Mouse (Mus musculus) kidney, adult 8-10 months (tissue): ENCODE data around the gene Gm16253.

ENCODE experiments used
- DNase-seq, 2 experiments: peaks; one replicate each; pipeline ENCODE4 v3.0.0; 2022

Gene Gm16253

DNA sequence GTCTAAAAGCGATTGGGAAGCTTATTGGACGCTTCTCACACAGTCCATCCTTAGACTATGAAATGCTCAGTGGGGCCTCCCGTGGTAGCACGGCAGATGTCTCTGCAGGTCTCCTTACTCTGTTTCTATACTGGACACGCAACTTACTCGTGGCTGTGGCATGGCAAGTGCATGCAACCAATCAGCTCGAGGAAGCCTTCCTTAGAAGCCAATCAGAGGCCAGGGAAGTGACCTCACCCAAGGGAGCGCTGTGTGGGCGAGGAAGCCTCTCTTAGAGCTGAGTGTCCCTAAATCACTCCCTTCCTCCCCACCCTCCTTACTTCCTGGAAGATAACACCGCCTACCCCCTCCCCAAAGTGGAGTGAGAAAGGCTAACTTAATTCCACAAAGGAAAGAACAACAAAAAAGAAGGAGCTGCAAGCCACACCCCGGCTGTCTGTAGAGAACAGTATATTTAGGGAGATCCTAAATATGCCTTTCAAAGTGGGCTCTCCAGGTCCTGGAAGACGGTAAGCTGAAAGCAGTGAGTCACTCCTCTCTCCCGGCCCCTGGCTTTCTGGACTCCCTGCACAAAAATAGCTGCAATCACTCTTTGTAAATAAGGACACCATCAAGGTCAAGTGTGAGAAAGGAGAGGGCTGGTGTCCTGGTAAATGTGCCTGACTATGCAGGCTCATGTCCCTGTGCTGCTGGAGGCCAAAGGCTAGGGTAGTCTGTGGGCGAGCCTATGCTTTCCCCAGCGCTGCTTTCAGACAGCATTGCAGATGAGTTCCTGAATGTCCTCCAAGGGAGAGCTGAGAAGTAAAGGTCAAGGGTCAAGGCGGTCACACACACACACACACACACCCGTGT, at the start of gene Gm16253:
Gene Gm16253, plus strand, starts transcription at position 295 of the 852 bp plus-strand sequence.
- peak; percentile 89 to 94 for DNase-seq

DNA sequence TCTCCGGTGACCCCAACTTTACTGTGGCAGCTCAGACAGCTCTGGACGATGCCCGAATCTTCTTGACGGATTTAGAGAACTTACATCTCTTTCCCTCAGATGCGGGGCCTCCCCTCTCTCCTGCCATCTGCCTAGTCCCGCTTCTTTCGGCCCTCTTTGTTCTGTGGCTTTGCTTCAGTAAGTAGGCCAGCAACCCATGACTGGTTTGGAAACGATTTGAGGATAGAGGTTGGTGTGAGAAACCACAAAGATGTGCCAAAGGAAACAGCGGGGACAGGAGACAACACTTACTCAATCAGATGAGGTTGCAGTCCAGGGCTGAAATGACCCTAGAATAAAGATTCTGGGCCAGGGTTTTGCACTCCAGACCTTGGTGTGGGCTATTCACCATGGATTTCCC, 48.3 kb upstream of the Gm16253 start:
- DNase-seq: no peak

DNA sequence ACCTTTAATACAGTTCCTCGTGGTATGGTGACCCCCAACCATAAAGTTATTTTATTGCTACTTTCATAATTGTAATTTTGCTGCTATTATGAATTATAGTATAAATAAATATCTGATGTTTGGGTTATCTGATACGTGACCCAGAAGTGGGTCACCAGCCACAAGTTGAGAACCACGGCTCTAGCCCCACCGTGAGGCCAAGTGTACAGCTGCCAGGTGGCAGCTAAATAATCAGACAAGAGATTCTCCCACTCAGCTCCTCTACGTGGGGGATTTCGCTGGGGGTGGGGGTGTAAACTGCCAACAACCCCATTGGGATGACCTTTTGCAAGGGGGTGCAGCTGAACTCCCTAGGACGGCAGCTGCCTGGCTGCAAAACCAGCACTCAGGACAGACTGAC, 44.7 kb upstream of the Gm16253 start:
- DNase-seq: no peak

DNA sequence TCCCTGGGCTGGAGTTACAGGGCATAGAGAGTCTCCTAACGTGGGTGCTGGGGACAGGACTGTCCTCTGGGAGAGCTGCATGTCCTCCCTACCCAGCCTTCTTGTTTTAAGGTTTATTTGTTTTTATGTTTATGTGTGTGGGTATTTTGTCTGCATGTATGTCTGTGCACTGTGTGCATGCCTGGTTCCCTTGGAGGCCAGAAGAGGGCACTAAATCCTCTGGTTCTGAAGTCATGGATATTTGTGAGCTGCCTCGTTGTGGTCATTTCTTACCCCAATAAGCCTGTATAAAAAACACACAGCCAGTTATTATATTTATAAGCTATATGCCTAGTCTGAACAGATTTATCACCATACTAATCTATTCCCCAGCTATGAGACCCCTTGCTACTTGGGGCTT, 42.5 kb upstream of the Gm16253 start:
- no peak for DNase-seq

DNA sequence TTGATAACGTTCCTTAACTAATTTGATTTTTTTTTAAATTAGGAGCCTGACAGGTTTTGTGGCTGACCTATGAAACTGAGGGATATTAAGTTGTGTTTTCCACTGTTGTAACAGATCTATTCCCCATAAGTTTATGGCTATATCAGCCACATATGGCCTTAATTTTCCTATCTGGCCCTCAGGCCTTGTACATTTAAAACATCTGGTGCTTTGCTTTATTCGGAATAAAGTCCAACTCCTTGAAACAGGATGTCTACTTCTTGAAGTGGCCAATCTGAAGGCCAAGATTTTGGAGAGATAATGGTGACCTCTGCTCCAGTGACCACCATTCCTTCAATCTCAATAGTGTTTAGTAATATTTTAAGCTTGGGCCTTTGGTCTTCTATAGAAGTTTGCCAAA, 37.5 kb upstream of the Gm16253 start:
- no peak for DNase-seq

DNA sequence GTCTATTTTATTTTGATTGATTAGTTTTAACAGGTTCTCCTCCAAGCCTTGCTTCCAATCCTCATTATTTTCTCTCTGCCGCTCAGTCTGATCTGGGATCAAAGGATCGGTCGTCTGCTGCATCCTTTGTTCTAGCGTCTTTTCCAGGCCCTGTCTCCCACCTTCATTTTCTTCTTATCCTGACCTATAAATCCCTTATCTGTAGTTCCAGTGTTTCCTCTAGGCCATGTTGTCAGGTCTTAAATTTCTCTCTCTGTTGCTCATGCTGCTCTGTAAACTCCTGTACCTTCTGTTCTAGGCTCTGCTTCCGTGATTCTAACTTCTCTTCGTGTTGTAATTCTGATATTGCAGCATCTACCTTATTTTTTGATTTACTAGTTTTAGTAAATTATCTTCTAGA, 36.0 kb upstream of the Gm16253 start:
- no peak for DNase-seq

DNA sequence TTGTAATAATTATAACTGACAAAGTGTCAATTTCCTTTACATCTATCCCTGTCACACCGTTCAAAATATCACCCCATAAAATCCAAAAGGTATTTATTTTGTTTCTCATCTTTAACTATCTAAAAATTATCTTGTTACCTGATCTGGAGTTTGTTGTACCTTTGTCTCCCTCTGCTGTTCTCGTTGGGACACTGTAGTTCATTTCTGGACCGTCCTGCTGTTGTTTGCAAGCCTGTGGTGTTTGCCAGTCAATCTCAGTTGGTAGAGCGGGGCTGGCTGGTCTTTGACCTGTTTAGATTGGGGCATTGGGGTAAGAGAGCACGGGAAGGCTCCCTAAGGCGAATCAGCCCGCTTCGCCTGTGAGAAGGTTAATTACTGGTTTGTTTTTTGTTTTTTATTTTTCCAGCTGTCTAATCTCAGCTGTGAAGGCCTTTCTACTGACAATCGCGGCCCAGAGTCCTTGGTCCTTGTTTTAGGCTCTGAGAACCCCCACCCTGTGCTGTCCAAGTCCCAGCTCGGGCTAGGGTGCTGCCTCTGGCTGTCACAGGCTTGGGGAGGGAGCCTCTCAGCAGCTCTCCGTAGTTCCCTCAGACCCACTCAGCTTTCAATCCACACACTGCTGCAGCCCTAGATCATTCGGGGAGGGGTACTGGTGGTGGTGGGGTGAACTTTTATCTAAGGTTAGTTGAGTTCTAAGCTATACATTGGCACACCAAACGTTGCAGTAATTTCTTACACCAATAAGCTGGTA, 35.3 kb upstream of the Gm16253 start:
- no peak for DNase-seq

DNA sequence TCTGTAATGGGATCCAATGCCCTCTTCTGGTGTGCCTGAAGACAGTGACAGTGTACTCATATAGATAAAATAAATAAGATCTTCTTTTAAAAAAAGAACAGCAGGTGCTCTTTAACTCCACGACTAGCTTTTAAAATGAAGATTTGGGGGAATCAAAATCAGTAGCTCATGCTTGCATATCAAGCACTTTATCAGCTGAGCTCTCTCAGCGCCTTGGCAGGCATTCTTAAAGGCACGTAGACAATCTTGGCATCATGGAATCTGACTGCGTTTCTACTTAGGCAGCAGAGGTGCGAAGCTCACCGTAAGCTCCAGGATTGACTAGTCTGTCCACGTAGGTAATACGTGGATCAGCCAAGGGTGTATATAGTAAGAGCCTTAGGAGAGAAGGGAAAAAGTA, 34.2 kb upstream of the Gm16253 start:
- DNase-seq: no peak

DNA sequence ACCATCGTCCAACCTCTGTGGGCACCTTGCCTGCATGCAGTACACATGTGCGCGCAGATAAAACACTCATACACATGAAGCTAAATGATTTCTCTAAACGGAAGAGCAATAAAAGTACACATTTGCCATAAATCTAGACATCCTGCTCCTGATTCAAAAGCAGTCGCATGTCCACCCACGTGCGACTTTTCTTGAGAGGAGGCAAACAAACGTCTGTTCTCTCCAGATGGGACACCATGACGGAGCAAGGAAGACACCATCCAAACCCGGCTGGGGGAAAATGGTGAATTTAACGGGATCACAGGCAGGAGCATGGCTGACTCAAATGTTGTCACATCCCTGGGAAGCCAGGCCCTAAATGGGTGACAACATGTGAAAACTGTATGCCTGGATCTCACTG, 33.4 kb upstream of the Gm16253 start:
- no peak for DNase-seq

DNA sequence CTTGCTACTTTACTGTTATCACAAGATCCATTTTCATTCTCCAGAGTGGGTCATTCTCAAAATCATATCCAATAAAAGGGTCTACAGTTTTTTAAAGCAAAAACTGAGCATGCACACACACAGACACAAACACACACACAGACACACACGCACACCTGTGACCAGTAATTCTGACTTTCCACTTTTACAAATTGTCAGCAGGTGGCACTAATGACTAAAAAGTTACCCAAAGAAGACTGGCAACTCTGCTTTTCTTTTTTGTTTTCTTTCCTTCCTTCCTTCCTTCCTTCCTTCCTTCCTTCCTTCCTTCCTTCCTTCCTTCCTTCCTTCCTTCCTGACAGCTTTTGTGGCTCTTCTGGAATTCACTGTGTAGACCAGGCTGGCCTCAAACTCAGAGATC, 31.2 kb upstream of the Gm16253 start:
- no peak for DNase-seq

DNA sequence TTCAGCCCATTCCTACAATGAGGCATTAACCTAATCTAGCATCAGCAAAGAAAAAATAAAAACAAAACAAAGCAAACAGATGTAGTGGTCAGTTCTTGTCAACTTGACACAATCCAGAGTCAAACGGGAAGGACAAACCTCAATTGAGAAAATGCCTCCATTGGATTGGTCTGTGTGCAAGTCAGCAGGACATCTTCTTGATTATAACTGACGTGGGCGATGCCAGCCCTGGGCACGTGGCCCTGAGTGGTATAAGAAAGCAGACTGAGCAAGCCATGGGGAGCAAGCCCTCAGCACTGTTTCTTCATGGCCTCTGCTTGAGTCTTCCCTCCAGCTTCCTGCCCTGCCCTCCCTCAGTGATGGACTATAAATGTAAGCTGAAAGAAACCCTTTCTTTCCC, 29.9 kb upstream of the Gm16253 start:
- DNase-seq: no peak

DNA sequence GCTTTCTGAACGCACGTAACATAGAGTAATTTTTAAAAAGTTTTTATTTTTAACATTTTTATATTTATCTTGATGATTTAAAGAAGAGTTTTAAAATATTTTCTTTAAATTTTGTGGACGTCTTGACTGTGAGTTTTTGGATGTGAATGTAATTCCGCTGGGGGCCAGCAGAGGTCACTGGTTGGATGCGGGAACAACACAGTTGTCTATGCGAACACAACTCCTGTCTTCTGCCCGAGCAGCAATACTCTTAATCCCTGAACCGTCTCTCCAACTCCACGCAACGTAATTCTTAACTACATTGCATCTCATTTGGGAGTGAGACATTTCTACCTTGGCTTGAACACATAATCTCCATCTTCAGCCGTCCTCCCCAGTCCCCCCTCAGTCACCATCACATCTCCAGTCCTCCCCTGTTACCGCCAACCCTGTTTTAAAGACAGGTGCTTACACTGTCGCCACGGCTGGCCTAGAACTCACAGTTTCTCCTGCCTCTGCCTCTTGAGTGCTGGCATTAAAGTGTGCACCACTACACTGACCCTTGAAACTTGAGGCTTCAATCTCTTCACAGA, 29.3 kb upstream of the Gm16253 start:
- peak in 1 of 2 experiments; percentile 82 for DNase-seq

DNA sequence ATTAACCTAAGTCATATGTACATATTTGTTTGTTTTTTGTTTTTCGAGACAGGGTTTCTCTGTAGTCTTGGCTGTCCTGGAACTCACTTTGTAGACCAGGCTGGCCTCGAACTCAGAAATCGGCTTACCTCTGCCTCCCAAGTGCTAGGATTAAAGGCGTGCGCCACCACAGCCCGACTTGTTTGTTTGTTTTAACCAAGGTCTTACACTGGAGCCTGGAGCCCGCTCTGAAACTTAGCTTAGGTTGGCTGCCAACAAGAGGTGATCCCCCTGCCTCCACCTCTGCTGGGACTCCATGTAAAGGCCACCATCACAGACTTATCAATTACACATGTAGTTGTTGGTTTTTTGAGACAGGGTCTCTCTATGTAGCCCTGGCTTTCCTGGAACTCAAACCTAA, 28.0 kb upstream of the Gm16253 start:
- no peak for DNase-seq

DNA sequence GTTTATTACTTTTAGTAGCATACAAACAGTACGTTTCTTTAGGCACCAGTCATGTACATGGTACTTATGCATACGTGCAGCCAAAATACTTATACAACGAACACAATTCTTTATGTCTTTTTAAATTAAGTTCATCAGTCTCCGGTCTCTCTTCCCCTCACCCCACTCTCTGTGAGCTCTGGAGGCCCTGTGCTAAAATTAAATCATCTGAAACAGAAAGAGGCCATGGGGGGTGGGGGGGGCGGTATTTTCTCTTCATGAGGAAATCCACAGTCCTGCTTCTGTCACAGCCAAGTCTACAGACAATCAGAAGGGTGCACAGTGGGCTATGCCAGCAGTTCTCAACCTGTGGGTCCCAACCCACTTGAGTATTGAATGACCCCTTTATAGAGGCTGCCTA, 27.4 kb upstream of the Gm16253 start:
- no peak for DNase-seq

DNA sequence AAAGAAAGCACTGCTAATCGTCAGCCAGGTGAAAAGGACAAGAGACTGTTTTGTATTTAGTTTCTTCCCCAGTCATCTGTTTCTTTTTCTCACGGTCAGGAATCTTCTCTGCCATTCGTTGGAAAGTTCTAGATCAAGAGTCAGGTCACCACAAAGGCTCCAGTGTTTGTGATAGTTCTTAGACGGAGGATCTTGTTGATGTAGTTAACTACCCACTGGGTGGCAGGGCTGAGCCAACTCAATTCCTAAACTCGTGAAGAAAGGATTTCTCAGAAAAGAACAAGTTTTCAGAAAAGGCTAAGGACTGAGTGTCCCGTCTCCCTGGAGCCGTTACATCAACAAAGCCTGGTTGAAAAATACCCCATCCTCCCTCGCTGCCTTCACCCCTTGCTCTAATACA, 25.6 kb upstream of the Gm16253 start:
- DNase-seq: peak in 1 of 2 experiments; percentile 82

DNA sequence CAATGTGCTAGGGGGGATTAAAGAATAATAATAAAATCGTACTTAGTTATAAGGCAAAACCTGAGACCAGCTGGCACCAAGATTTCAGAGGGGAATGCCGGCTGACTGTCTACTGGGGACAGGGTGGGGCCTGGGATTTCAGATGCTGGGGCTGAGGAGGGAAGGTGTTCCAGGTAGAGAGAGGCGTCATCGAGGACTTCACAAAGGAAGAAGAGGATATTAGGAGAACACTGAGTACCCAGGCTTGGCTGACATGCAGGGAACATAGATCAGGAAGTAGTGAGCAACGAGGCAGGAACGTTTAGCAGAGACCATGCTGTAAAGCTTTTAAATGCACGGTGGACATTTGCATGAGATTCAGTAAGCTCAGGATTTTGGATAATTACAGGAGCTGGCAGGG, 24.9 kb upstream of the Gm16253 start:
- DNase-seq: no peak

DNA sequence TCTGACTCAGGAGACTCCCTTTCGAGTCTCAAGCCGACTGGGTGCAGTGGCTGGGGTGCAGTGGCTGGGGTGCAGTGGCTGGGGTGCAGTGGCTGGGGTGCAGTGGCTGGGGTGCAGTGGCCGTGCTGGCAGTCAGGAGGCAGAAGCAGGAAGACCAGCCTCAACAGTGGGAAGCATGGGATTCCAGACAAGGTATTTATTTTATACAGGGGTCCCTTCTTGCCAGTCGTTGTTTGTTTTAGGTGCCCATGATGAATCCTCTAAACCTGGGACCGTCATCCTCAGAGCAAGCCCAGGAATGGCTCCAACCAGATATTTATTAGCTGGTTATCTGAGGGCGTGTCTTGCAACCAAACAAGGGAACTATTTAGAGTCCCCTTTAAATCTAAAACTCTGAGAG, 23.2 kb upstream of the Gm16253 start:
- DNase-seq: no peak

DNA sequence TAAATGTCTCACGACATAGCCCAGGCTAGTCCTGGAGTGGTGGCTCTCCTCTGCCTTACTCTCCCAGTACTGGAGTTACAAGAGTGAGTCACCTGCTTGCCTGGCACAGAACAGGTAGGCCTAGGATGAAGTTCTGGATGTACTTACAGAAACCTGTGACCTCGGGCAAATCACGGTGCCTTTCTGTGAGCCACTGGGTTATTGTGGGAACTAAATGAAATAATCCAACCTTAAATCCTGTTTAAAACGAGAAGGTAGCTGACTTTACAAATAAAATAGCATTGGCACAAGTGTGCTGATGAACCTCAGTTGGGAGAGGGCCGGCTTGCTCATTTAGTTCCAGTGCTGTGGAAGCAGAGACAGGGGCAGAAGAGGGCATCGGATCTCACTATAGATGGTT, 22.5 kb upstream of the Gm16253 start:
- DNase-seq: peak in 1 of 2 experiments; percentile 31

DNA sequence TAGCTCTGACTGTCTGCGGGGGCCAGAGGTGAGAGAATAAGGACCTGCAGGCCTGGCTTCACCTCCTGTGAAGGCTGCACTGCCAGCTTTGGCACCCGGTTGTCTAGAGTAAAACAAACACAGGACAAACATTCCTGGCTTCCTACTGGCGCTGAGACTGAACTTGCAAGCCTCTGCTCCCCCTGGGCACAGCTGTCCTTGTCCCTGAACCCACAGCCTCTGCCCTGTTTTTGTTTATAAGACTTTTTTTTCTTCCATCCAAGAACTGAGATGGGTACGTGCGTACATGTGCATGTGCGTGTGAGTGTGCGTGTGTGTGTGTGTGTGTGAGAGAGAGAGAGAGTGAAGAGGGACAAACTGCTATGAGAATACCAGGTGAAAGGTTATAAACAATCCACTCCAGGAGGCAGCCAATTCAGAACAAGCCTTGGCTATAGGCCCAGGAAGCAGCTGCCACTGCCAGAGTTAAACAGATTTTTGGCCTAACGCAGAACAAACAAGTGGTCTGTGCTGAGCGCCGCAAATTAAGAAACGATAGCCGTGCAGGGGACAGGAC, 21.7 kb upstream of the Gm16253 start:
- peak; percentile 90 to 91 for DNase-seq

DNA sequence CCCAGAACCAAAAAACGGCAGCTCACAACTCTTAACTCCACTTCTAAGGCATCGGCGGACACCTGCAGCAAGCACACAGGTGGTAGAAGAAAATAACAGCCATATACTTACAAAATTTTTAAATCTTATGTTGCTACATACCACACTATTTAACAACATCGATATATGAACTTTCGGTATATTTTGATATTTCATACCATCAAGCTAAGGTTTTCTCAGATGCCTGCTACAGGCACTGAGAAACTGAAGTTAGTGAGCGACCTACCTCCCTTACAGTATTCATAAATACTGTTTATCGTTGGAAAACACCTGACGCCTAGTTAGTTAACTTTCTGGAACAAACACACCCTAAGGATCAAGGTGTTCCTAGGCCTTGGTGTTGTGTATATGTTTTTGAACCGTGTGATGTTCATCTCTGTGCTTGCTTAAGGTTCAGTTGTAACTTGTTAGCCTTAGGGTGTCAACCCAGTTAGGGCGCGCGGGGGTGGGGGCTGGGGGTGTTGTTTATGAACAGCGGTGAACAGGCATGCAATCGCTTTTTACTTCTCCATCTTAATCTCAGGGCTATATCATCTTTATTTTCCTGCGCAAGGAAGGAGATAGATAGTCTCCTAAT, 20.7 kb upstream of the Gm16253 start:
- DNase-seq: peak in 1 of 2 experiments; percentile 11

DNA sequence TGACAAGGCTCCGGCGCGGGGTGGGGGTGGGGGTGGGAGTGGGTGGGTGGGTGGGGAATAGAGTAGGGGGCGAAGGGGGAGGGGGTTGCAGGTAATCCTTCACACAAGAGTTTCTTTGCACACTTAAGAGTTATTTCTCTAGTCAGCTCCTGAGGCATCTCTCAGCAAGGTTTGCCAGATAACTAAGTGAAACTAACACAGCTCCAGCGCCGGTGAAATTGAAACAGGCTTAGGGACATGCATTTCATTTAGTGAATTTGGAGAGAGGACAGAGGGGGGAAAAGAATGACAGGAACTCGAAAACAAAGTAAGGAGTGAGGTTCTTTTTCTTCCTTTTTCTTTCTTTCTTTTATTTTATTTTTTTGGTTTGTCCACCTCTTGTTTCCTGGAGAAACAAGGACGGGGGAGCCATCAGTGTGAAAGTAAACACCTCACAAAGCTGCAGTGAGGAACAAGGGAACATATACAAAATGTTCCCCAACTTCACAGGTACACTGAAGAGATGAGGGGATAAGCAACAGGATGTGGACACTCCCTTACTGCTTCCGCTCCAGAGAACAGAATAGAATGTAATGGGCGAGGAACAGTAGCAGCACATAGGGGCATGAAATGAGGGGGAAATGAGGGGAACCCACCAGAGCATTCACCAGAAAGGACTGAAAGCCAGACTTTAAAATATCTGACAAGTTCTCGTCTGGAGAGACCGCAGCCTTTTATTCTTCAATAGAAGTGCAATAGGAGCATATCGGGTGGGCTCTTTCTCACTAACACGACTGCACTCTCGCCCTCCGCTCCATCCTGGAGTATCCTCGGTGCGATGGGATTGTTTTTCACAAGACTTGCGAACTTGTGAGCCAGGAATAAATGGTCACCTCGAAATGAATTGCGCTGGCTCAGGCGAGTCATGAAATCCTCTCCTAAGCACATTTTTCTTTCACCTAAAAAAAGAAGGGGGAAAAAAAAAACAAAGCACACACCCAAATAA, 19.8 kb upstream of the Gm16253 start:
- DNase-seq: peak in 1 of 2 experiments; percentile 19

DNA sequence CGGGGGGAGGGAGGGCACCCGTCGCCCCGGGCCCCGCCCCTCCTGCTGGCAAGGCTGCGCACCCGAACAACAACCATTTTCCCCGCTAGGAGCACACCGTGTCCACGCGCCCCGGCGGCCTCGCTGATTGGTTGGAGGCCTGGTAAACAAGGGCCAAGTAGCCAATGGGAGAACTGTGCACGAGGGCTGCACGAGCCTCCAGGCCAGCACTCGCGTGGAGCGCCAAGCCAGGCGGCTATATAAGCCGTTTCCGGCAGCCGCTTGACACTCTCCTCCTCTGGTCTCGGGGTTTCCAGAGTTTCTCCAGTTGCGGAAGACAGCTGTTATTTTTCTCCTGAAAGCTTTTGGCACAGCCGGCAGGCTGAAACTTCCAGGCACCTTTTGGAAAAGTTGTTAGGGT, 19.1 kb upstream of the Gm16253 start, which contains the start of gene Txnip:
Gene Txnip, plus strand, starts transcription at position 264 of the 400 bp plus-strand sequence.
- DNase-seq: peak; percentile 99
